Mouse (Mus musculus) left cerebral cortex, postnatal 14 days (tissue): ENCODE results near the gene Bloc1s3. TPM values are rescaled to one million over a fixed set of nuclear protein-coding genes. Genes with fewer than 3 reads are reported as not detected.

Source experiments
- DNase-seq, 2 experiments: peaks; one replicate each; pipeline ENCODE4 v3.0.0; 2021 to 2022; ENCODE audit warnings: low spot score in 2 of 2, mixed read lengths in 1 of 2
- intact Hi-C: fragments of 180-260 bp; cut with DNase I; formaldehyde crosslinking; loops from one replicate; pipeline ENCODE4 v1.15.1; 2025
- long read RNA-seq, 2 experiments: library from polyadenylated mRNA; stranded (forward); transcript quantifications; one replicate each; pipeline ENCODE4 v2.0.0; 2021
- total RNA-seq, 2 experiments: library from RNA; stranded (reverse); gene quantifications; 2 replicates each; pipeline ENCODE4 v1.2.3; 2021

Gene Bloc1s3
- total RNA-seq: 1 to 10 TPM; 7.1 to 7.2 TPM
- long read RNA-seq, experiment 1, transcript Bloc1s3-201 (2 exons, 3,188 nt): major isoform, 9 of 9 reads
- long read RNA-seq, experiment 1, partial matches to known transcripts: 0 of 9 reads
- long read RNA-seq, experiment 1, other reads (novel, unspliced or antisense): 0 of 9 reads
- long read RNA-seq, experiment 2, transcript Bloc1s3-201 (2 exons, 3,188 nt): major isoform, 9 of 11 reads
- long read RNA-seq, experiment 2, partial matches to known transcripts: 0 of 11 reads
- long read RNA-seq, experiment 2, other reads (novel, unspliced or antisense): 2 of 11 reads

DNA sequence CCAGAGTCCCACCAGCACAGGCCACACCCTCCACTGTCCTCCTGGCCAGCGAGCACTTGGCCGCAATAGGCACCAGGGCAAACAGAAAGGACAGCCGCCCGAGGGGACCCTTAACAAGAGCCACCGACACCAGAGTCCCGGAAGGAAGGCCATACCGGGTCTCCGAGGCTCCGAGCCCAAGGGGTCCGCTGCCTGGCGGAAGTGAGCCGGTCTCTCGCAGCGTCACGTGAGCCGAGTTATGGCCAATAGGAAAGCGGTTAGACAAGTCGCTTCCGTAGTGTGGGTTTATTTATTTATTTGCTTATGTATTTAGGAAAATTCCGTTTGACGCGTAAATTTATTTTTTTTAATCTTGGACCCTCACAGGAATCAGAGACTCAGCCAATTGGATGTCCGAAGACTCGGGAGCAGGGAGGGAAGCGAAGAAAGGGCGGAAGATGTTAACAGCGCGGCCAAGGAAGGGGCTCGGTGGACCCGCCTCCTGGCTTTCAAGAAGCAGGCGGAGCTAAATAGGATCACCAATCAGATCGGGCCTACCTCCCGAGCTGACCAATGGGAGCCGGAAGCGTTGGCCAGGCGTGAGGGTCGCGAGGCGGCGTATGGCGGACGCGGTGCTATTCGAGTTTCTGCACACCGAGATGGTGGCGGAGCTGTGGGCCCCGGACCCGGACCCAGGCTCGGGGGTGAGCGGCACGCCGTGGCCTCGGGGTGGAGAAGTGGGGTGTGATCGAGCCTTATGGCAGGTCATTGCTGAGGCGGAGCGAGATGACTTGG is at the start of gene Bloc1s3, which contains the start of gene Trappc6a:
TSS of gene Bloc1s3 (minus strand) at position 218 of the 774 bp plus-strand sequence.
TSS of gene Trappc6a (plus strand) at position 246 of the 774 bp plus-strand sequence.
- intact Hi-C loops: loop anchor here (5.0 kb wide), 1 partner anchor 54 kb away; the partner anchor contains the start of gene Ppp1r37
- DNase-seq: peak; percentile 96

DNA sequence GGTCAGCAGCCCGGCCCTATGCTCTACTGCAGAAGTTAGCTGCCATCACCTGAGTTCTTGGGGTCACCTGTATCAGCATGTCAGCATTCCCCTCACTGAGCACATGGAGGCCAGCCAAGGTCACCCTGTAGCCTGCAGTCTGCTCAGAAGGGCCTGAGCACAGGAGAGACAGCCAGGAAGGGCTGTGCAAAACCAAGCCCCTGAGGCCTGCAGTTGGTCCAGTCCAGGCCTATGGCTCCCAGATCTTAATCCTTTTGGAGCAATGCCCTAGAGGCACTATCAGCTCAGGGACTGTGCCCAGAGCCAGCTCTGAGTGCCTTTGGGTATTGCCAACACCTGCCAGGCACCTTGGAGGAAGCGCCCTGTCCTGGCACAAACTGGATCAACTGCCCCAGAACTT is 48.9 kb upstream of the Bloc1s3 start:
- intact Hi-C loops: no loop called here
- DNase-seq: no peak

DNA sequence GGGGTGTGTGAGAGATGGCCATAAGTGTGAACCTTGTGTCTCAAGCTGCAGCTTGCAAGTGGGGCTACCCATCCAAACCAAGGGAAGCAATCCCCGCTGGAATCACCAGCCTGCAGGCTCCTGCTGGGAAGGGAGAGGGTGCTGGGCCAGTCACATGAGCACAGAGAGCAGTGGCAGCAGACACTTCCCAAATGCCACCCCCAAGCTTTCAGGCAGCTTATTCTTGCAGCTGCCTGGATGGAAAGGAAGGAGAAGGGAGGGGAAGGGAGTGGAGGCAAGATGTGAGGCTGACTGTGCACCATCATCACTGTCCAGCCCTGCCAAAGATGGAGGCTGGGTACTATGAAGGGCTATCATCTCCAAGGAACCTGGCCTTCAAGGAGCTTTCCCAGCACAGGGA is 46.0 kb upstream of the Bloc1s3 start:
- intact Hi-C loops: no loop called here
- peak; percentile 63 to 74 for DNase-seq

DNA sequence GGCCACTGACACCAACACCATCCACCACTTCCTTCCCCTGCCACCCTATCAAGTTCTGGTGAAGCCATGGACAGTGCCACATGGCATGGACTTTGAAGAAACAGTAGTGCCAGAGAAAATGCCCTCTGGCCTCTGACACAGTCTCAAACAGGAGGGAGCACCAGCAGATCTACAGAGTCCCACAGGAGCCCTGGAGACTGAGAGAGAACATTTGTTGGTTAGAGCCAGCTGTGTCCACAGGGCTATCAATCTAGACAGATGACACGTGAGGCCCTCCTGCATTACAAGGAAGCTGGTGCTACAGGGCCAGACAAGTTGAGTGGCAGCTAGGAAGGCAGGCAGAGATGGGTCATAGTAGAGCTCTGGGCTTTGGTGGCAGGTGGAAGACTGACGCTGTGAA is 44.3 kb upstream of the Bloc1s3 start:
- DNase-seq: no peak
- intact Hi-C loops: no loop called here

DNA sequence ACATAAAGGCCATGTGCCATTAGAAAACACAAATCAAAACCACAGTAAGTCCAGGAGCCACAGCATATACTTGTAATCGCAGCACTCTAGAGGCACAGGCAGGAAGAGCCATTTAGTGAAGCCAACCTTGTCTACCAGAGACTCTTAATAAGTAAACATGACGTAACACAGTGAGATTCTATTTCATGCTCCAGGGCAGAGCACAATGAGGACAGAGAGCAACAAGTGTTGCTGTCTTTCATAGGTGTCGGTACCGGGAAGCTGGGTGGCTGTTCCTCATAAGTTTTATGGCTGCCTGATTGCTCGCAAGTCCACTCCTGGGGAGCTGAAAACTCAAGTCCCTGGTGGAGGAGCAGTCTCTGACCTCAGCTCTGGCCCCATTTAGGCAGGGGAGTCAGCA is 43.5 kb upstream of the Bloc1s3 start:
- no peak for DNase-seq
- intact Hi-C loops: no loop called here

DNA sequence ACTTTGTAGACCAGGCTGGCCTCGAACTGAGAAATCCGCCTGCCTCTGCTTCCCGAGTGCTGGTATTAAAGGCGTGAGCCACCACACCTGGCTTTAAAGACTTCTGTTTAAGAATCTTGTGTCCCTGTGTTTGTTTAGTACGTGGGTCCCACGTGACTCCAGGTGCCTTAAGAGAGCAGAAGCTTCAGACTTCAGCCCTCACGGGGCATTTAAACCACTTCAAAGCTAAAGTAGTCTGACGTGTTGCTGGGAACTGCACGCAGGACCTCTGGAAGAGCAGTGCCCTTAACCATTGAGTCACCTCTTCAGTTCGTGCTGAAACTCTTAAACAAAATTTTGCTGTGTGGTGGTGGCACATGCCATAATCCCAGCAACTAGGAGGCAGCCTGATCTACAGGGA is 41.2 kb upstream of the Bloc1s3 start:
- intact Hi-C loops: no loop called here
- DNase-seq: no peak

DNA sequence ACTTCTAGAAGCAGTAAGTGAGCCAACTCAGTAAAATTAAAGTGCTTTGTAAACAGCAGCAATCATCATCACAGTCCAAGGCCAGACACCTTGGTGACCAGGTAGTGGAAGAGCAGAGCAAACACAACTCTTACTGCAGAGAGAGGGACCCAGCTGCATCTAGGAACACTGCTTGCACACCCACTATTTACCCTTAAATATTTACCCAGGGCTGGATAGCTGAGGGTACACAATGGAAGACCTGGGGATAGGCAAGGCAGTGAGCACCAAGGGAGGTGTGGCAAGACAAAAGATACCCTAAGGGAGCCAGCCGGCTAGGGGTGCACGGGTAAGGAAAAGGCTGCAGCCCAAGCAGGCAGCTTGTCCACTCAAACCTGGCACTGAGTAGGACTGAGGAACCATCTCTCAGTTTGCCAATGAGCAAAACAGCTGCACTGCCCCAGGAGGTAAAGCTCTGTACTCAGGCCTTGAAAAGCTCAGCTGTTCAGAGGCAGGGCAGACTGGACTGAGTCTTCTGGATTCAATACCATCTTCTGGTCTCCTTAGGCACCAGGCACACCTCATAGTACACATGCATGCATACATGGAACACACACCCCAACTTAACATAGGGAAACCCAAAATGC is 39.3 kb upstream of the Bloc1s3 start:
- intact Hi-C loops: no loop called here
- no peak for DNase-seq

DNA sequence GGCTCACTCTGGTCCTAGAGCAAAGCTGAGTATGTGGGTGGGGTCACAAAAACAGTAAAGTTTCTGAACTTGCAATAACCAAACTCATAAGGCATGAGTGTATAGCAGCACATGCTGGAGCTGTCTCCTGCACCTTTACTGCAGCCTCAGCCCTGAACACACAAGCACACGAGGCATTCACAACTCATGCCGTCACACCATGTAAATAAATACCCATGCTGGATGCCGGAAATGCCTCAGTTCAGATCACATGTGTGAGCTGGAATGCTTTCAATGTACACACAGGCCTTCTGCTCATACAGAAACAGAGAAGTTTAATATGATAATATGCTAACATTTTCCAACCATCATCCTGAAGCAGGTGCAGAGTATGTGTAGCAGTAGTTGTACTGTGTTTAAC is 37.8 kb upstream of the Bloc1s3 start:
- intact Hi-C loops: no loop called here
- no peak for DNase-seq

DNA sequence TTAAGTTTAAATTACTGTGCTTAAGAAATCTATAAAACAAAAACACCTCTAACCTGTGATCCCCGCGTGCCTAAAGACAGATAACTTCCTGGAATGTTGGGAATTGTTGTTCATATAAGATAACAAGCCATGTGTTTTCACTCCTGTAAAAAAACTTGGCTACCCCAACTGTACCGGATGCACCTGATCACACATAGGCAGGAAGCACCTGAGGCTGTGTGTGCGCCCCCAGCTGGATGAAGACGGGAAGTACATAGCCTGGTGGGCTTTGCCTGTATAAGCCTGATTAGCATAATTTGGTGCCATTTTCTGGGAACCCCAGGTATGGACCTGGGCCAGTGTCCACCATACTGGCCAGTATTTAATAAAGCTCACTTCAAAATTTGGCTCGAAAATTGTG is 35.4 kb upstream of the Bloc1s3 start:
- intact Hi-C loops: no loop called here

DNA sequence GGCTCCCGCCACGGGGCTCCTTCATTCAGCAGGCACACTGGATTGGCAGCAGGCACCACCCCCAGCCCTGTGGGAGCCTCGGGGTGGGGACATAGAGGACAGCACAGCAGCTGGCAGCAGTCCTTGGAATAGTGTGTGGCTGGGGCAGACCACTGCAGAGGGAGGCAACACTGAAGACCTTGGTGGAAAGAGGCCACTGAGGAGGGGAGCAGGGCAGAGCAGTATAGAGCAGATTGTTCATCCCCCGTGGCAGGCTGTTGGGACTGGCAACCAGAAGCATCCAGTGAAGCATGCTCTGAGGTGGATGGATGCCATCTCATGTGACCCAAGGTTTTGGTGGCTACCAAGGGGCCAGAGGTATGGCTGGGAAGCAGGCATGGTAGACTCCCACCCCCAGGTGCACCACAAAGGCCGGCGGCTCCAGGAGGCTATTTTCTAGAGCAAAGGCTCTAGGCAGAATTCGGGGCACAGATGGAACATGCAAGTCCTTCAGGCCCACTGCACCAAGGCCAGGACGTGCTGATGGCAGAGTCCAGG is 34.1 kb upstream of the Bloc1s3 start:
- intact Hi-C loops: no loop called here

More for the DNA sequence above, 35.4 kb upstream of the Bloc1s3 start:
- DNase-seq: no peak

DNA sequence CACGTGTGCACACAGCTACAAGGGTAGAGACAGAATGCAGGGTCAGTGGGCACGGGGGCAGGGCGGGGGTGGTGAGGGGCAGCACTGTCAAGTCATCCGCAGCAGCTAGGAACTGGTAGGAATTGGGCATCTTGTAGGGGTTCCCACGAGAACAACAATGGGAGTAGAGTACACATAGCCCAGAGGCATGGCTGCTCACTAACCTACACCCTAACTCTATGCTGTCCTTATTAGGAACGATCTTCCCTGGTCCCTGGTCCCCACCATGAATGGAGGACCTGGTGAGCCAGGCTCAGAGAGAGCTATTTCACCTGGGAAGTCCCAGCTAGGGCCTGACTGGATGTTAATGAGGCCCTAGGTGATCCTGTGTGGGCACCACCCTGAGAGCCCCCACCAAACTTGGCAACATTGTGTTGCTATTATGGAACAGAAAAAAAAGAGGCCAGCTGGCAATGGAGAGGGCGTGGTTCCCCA is 33.6 kb upstream of the Bloc1s3 start:
- intact Hi-C loops: no loop called here
- DNase-seq: no peak

More for the DNA sequence above, 34.1 kb upstream of the Bloc1s3 start:
- peak in 1 of 2 experiments; percentile 48 for DNase-seq

DNA sequence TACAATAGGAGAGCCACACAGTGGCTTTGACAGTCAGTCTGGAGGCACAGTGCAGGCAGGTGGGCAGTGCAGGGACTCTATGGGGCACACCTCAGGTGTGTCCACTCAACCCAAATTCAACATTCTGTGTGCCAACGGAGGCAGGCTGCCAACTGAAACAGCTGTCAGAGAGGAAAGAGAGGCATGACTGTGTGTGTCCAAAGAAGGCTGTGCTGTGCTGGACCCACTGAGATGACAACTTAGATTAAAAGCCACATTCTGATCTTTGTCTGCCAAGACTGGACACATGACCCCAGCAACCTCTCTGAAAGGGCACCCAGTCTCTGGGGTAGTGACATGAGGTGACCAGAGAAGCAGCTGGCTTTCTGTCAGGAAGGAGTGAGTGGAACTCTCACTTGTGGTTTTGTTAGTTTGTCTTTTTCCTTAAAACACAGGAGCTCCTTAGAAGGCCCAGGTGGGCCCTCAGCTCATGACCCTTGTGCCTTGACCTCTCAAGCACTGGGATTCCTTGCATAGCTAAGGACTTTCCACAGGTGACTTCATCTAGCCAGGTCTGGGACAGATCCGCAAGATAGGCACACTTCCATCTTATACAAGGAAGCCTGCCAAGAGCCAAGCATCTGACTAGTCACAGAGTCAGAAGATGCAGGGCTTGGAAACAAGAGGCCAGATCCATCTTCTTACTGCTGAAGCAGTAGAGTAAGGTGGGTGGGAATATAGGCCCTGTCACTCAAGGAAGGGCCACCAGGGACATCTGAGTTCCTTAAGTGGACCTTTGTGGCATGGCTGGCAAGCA is 32.8 kb upstream of the Bloc1s3 start:
- no peak for DNase-seq
- intact Hi-C loops: no loop called here

DNA sequence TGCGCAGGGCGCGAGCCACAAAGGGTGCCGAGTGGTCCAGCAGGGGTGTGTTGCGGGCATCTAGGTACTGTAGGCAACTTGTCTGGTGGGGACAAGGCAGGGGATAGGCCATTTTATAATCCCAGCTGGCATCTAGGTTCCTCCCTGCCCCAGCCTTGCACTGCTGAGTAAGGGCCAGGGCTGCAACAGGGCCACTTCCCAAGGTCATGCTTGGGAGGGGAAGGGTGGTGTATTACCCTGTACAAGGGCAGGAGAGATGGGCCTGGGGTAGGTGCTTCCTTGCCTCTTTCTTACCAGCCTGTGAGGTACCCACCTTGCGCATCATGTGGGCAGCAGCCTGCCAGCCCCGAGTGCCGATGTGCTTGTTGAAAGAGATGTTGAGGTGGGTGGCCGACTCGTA is 26.5 kb upstream of the Bloc1s3 start:
- no peak for DNase-seq
- intact Hi-C loops: no loop called here

DNA sequence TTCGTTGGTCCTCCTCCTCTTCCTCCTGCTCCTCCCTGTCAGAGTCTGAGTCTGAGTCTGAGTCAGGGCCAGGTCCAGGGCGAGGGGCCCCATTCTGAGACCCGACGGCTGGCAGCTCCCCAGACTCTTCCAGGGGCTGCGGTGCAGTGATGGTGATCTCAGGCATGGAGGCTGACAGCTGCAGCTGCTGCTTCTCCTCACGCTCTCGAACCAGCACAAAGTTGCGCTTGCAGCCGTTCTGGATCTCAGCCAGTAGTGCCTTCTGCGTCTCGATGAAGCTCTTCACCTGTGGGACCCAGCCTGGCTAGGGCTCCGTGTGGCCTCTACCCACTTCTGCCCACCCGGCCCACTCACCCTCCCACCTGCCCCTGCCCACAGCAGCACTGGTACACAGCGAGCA is 24.1 kb upstream of the Bloc1s3 start:
- intact Hi-C loops: no loop called here
- DNase-seq: no peak

DNA sequence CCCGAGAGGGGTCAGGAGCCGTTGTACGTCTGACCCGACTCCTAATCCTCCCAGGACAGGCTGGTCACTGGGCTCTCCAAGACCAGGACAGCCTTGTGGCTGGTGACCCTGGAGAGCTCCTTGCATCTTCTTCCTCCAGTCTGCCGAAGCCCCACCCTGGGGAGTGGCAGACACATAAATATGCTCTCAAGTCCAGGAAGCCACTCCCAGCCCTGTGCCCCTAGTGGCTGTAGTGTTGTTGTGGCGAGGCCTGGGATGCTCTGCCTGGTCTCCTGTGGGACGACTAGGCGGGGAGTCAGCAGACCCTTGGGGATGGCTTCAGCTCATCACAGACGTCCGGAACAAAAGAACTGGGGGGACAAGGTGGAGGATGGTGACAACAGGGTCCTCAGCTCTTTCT is 22.9 kb upstream of the Bloc1s3 start:
- intact Hi-C loops: no loop called here
- no peak for DNase-seq

DNA sequence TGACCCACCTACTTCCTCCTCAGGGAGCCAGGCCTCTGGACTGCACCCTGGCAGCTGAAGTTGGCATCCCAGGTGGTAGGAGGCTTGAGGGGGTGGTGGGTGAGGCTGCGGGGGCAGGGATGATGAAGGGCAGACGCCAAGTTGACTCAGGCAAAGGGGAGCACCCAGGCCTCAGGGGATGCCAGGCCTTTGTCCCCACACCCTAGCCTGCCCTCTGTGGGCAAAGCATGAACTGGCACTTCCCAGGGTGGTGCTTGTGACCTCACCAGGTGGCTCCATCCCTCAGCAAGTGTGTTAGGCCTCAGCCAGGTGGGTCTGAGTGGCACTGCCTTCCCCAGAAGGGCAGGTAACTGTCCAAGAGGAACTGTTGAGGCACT is 16.9 kb upstream of the Bloc1s3 start:
- no peak for DNase-seq
- intact Hi-C loops: no loop called here

DNA sequence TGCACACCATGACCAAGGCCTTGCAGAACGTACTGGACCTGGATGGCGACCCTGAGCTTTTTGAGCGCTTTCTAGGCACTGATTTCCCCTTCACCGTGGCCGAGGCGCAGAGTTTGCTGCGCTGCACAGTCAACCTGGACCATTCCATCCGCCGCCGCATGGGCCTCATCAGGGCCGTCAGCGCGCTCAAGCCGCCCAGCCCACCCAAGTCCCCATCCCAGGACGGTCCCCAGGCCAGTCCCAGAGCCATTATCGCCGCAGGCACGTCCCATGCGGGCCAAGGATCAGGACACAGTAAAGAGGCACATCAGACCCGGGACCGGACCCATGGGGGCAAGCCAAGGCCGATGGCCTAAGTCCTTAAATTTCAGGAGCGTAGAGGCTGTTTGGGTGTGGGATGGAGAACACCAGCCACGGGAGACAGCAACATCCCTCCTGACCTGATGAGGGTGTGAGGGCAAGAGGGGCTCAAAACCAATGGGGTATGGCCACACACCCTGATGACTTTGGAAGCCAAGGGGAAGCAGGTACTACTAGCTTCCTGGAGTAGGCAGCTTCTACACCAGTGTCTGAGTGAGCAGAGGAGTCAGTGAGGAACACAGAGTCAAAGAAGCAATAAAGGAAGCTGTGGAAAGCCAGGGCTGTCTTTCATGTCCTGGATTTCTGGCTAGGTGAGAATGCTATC is 16.4 kb upstream of the Bloc1s3 start:
- DNase-seq: no peak
- intact Hi-C loops: no loop called here

DNA sequence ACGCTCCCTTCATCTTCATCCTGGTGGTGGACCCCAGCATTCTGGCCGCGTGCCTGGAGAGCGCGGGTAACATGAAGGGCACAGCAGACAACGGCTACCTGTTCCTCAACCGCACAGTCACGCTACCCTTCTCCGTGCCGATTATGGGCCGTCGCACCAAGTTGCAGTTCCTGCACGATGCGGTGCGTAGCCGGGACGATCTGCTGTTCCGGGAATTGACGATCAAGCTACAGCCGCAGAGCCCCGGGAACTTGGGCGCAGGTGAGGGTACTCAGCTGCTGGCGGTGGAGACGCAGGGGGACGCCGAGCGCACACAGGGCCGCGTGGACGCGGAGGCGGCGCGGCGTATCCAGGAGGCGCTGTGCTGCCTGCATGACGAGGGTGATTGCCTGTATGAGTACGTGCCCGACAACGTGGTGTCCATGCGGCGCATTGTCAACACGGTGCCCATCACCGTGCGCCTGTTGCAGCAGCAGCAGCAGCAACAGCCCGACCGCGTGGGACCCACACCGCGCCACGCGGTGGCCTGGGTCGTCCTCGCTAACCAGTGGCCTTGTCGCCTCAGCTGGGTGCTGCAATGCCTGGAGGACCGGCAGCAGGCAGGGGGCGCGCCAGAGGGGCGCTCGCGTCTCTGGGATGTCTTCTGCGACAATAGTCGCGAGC is 15.7 kb upstream of the Bloc1s3 start:
- intact Hi-C loops: no loop called here
- DNase-seq: peak; percentile 73 to 77
